25 mouse cellular contexts compared by ENCODE assay signal in the genomic region with DNA sequence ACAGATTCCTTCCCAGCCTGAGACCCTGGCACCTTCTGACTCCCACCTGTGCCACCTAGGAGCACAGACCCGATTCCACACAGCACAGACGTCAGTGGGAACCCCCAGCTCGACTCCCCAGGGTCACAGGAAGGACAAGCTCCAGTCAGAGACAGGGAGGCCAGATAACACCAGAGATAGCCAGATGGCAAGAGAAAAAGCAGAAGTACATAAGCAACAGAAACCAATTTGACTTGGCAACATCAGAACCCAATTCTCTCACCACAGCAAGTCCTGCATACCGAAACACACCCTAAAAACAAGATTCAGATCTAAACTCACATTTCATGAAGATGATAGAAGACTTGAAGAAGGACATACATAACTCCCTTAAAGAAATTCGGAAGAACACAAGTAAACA. TPM values are rescaled to one million over a fixed set of nuclear protein-coding genes. Genes with fewer than 3 reads are reported as not detected.
"Had no signal": no experiment of that assay in that cellular context is flagged by ENCODE, and none has a peak within 500 bp of the region (broad histone marks: within the 10 kb centered on the region; RNA-seq: fewer than 3 reads in every experiment).

No protein-coding gene starts in this region.

- H3K4me1 ChIP-seq: lung, embryonic 15.5 days; midbrain, embryonic 10.5 days; midbrain, embryonic 12.5 days; midbrain, embryonic 15.5 days; neural tube, embryonic 12.5 days; stomach, embryonic 15.5 days had no signal

- H3K27me3 ChIP-seq: lung, embryonic 15.5 days; midbrain, embryonic 12.5 days; midbrain, embryonic 15.5 days; neural tube, embryonic 12.5 days; stomach, embryonic 15.5 days had no signal

- DNase-seq: lung, adult 2 months; lung, postnatal 14 days; lung, postnatal 36 days; right cerebral cortex, postnatal 14 days; thymus, adult 2 months; thymus, postnatal 25 days; thymus, postnatal 4 days had no signal

- H3K27ac ChIP-seq: lung, embryonic 15.5 days; macrophage; midbrain, embryonic 10.5 days; midbrain, embryonic 12.5 days; midbrain, embryonic 15.5 days; neural tube, embryonic 12.5 days; stomach, embryonic 15.5 days; stomach, postnatal 0 days had no signal

- H3K4me3 ChIP-seq: lung, embryonic 15.5 days; midbrain, embryonic 10.5 days; midbrain, embryonic 12.5 days; midbrain, embryonic 15.5 days; neural tube, embryonic 12.5 days; stomach, embryonic 15.5 days had no signal

- H3K9ac ChIP-seq: lung, embryonic 15.5 days; midbrain, embryonic 12.5 days; midbrain, embryonic 15.5 days; neural tube, embryonic 12.5 days; stomach, embryonic 15.5 days had no signal

- H3K36me3 ChIP-seq: lung, embryonic 15.5 days; midbrain, embryonic 10.5 days; midbrain, embryonic 12.5 days; midbrain, embryonic 15.5 days; neural tube, embryonic 12.5 days; stomach, embryonic 15.5 days had no signal

- H3K4me2 ChIP-seq: lung, embryonic 15.5 days; midbrain, embryonic 12.5 days; midbrain, embryonic 15.5 days; neural tube, embryonic 12.5 days; stomach, embryonic 15.5 days had no signal

- ATAC-seq: lung, postnatal 0 days; midbrain, embryonic 15.5 days had no signal

- H3K9me3 ChIP-seq: lung, embryonic 15.5 days; midbrain, embryonic 10.5 days; midbrain, embryonic 12.5 days; midbrain, embryonic 15.5 days; neural tube, embryonic 12.5 days; stomach, embryonic 15.5 days had no signal

RNA-seq across cellular contexts. Expression of a gene that starts 1.6 kb away (rescaled TPM):
- total RNA-seq: megakaryocyte, adult 5-6 weeks; megakaryocyte-erythroid progenitor cell, adult 5-6 weeks; midbrain, postnatal 0 days; monocyte, adult 5-6 weeks had no signal
- polyA plus RNA-seq: lung, adult 2 months; lung, embryonic 15.5 days; lung, postnatal 0 days; macrophage; midbrain, embryonic 10.5 days; midbrain, embryonic 12.5 days; midbrain, embryonic 15.5 days; midbrain, postnatal 0 days; neural tube, embryonic 12.5 days; neural tube, embryonic 14.5 days; spleen, adult 2 months; stomach, embryonic 15.5 days; stomach, postnatal 0 days; testis, adult 2 months; thymus, adult 2 months; urinary bladder, adult 2 months had no signal

RNA-seq across cellular contexts. Expression of a gene that starts 9.4 kb away (rescaled TPM):
- total RNA-seq: megakaryocyte, adult 5-6 weeks; megakaryocyte-erythroid progenitor cell, adult 5-6 weeks; midbrain, postnatal 0 days; monocyte, adult 5-6 weeks had no signal
- polyA plus RNA-seq: lung, adult 2 months; lung, embryonic 15.5 days; lung, postnatal 0 days; macrophage; midbrain, embryonic 10.5 days; midbrain, embryonic 12.5 days; midbrain, embryonic 15.5 days; midbrain, postnatal 0 days; neural tube, embryonic 12.5 days; neural tube, embryonic 14.5 days; spleen, adult 2 months; stomach, embryonic 15.5 days; stomach, postnatal 0 days; testis, adult 2 months; thymus, adult 2 months; urinary bladder, adult 2 months had no signal

RNA-seq across cellular contexts. Expression of a gene that starts 22.8 kb away (rescaled TPM):
- total RNA-seq: megakaryocyte, adult 5-6 weeks; megakaryocyte-erythroid progenitor cell, adult 5-6 weeks; midbrain, postnatal 0 days; monocyte, adult 5-6 weeks; neutrophil, adult 5-6 weeks had no signal
- polyA plus RNA-seq: lung, adult 2 months; lung, embryonic 15.5 days; lung, postnatal 0 days; macrophage; midbrain, embryonic 10.5 days; midbrain, embryonic 12.5 days; midbrain, embryonic 15.5 days; midbrain, postnatal 0 days; neural tube, embryonic 12.5 days; neural tube, embryonic 14.5 days; spleen, adult 2 months; stomach, embryonic 15.5 days; stomach, postnatal 0 days; thymus, adult 2 months; urinary bladder, adult 2 months had no signal

RNA-seq across cellular contexts. Expression of a gene that starts 29.6 kb away (rescaled TPM):
- total RNA-seq: megakaryocyte, adult 5-6 weeks; megakaryocyte-erythroid progenitor cell, adult 5-6 weeks; monocyte, adult 5-6 weeks; neutrophil, adult 5-6 weeks had no signal
- polyA plus RNA-seq: lung, adult 2 months; lung, embryonic 15.5 days; lung, postnatal 0 days; macrophage; midbrain, embryonic 10.5 days; midbrain, embryonic 12.5 days; midbrain, embryonic 15.5 days; midbrain, postnatal 0 days; neural tube, embryonic 12.5 days; neural tube, embryonic 14.5 days; spleen, adult 2 months; stomach, embryonic 15.5 days; stomach, postnatal 0 days; testis, adult 2 months; thymus, adult 2 months; urinary bladder, adult 2 months had no signal

RNA-seq across cellular contexts. Expression of a gene that starts 40.7 kb away (rescaled TPM):
- total RNA-seq: megakaryocyte, adult 5-6 weeks; megakaryocyte-erythroid progenitor cell, adult 5-6 weeks; midbrain, postnatal 0 days; monocyte, adult 5-6 weeks; neutrophil, adult 5-6 weeks had no signal
- polyA plus RNA-seq: lung, adult 2 months; lung, embryonic 15.5 days; lung, postnatal 0 days; macrophage; midbrain, embryonic 10.5 days; midbrain, embryonic 12.5 days; midbrain, embryonic 15.5 days; midbrain, postnatal 0 days; neural tube, embryonic 12.5 days; neural tube, embryonic 14.5 days; spleen, adult 2 months; stomach, embryonic 15.5 days; stomach, postnatal 0 days; testis, adult 2 months; thymus, adult 2 months; urinary bladder, adult 2 months had no signal
